Mouse (Mus musculus): Measurements from ENCODE around the gene Mthfd1l. TPM values are rescaled to one million over a fixed set of nuclear protein-coding genes. Genes with fewer than 3 reads are reported as not detected.

Gene Mthfd1l
- total RNA-seq, 2 experiments from 2014 or later: 0.75 to 1.7 TPM

DNA sequence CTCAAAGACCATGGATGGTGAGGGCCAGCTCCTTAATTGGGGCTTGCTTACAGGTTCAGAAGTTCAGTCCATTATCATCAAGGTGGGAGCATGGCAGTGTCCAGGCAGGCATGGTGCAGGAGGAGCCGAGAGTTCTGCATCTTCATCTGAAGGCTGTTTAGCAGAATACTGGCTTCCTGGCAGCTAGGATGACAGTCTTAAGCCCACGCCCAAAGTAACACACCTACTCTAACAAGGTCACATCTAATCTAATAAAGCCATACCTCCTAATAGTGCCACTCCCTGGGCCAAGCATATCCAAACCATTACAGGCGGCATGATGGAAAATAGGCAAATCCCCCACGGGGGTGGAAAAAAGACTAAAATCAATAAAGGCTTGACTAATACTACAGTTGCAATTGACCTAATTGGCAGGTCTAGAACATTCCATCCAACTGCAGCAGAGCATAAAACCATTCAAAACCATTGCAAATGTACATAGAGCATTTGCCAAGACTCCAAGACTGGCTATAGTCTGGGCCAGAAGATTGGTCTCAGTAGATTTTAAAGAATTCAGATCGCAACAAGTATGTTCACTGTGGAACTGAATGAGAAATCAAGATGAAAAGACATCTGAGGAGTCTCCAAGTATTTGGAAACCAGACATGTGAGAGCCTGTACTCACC is 162.3 kb downstream of the Mthfd1l start:
- intact Hi-C loops (cut with DNase I): no loop called here
- DNase-seq (ENCODE audit: low spot score): no peak

DNA sequence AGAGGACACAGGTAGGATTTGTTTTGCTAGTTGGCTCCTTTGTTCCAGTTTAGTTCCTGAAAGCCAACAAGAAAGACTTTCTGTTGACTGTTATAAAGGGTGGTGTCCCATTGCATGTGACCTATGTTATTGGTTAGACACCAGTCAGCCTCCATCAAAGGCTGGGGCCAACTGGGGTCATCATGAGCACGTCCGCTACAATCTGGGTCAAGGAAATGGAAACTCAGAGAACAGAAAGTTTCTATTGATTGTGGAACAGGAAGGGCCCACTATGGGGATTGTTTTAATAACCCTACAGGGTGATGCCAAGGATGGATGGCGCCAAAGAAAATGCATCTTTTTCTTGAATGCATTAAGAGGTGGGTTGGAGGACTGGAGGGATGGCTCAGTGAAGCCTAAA is 166.6 kb downstream of the Mthfd1l start:
- DNase-seq (ENCODE audit: low spot score): no peak
- intact Hi-C loops (cut with DNase I): no loop called here

DNA sequence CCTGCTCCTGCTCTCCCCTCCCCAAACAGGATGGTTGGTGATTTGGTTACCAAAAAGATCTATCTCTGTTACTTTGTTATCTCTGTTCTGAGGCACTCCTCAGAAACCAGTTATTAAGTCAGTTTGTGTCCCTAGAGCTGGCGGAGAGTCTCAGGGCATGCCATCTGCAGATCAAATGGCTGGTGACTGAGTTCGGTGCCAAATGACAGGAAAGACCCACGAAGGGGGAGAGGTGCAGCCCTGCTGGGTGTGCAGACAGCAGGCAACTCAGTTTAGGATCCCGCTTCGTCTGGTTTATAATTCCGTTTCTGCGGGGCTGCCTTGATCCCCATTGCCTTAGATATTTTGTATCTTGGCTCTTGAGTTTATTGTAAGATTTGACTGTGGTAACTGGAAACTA is 168.8 kb downstream of the Mthfd1l start:
- intact Hi-C loops (cut with DNase I): no loop called here

DNA sequence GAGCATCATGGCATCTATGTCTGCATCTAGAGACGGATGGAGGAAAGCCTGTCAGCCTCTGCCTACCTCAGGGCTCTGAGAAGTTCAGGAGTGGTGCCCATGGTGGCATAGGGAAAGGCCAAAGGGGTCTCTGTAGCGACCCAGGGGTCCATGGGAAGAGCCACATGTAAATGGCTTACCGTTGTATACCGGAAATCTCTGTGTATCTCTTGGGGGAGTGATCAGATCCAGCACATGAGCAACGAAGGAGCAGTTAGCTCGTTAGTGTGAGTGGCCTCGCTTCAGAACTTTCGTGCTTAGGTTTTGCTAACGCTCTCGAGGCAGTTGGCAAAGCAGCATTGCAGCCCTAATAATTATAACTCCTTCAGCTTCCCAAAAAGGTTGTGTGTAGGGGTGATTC is 169.9 kb downstream of the Mthfd1l start:
- intact Hi-C loops (cut with DNase I): no loop called here
- DNase-seq (ENCODE audit: low spot score): no peak

More for the DNA sequence above, 168.8 kb downstream of the Mthfd1l start:
- DNase-seq (ENCODE audit: low spot score): no peak

- intact Hi-C loops (cut with DNase I): no loop called here
Observed at GRCm38 (mm10) chr10:4143381-4143780, 170.5 kb downstream of the Mthfd1l start.

GRCm38 (mm10) chr10:4145080-4145807 is 172.3 kb downstream of the Mthfd1l start:
- intact Hi-C loops (cut with DNase I): loop anchor here (5.0 kb wide), 1 partner anchor 148 kb away; no protein-coding TSS in a partner anchor
- no peak for DNase-seq (ENCODE audit: low spot score)

More at GRCm38 (mm10) chr10:4143381-4143780, 170.5 kb downstream of the Mthfd1l start:
- DNase-seq (ENCODE audit: low spot score): no peak

GRCm38 (mm10) chr10:4146947-4147346 is 174.0 kb downstream of the Mthfd1l start:
- no peak for DNase-seq (ENCODE audit: low spot score)
- intact Hi-C loops (cut with DNase I): loop anchor here (5.0 kb wide), 1 partner anchor 150 kb away; no protein-coding TSS in a partner anchor

GRCm38 (mm10) chr10:4151159-4151558 is 178.2 kb downstream of the Mthfd1l start:
- DNase-seq (ENCODE audit: low spot score): no peak
- intact Hi-C loops (cut with DNase I): loop anchor here (2.0 kb wide), 1 partner anchor 110 kb away; no protein-coding TSS in a partner anchor

GRCm38 (mm10) chr10:4151862-4152776 is 179.2 kb downstream of the Mthfd1l start:
- intact Hi-C loops (cut with DNase I): loop anchor here (2.0 kb wide), 1 partner anchor 111 kb away; no protein-coding TSS in a partner anchor
- no peak for DNase-seq (ENCODE audit: low spot score)

GRCm38 (mm10) chr10:4153031-4153430 is 180.1 kb downstream of the Mthfd1l start:
- intact Hi-C loops (cut with DNase I): no loop called here
- no peak for DNase-seq (ENCODE audit: low spot score)

- DNase-seq (ENCODE audit: low spot score): no peak
- intact Hi-C loops (cut with DNase I): no loop called here
Observed at GRCm38 (mm10) chr10:4154035-4154434, 181.1 kb downstream of the Mthfd1l start.

GRCm38 (mm10) chr10:4155521-4155920 is 182.6 kb downstream of the Mthfd1l start:
- DNase-seq (ENCODE audit: low spot score): no peak
- intact Hi-C loops (cut with DNase I): loop anchor here (5.0 kb wide), 1 partner anchor 43 kb away; no protein-coding TSS in a partner anchor

GRCm38 (mm10) chr10:4158533-4158932 is 185.6 kb downstream of the Mthfd1l start:
- intact Hi-C loops (cut with DNase I): loop anchor here (5.0 kb wide), 1 partner anchor 46 kb away; no protein-coding TSS in a partner anchor
- no peak for DNase-seq (ENCODE audit: low spot score)

- no peak for DNase-seq (ENCODE audit: low spot score)
- intact Hi-C loops (cut with DNase I): loop anchor here (5.0 kb wide), 1 partner anchor 47 kb away; no protein-coding TSS in a partner anchor
Observed at GRCm38 (mm10) chr10:4159541-4160090, 186.7 kb downstream of the Mthfd1l start.

GRCm38 (mm10) chr10:4160242-4160785 is 187.4 kb downstream of the Mthfd1l start:
- no peak for DNase-seq (ENCODE audit: low spot score)
- intact Hi-C loops (cut with DNase I): no loop called here

- intact Hi-C loops (cut with DNase I): no loop called here
- no peak for DNase-seq (ENCODE audit: low spot score)
Observed at GRCm38 (mm10) chr10:4162049-4162448, 189.1 kb downstream of the Mthfd1l start.

DNA sequence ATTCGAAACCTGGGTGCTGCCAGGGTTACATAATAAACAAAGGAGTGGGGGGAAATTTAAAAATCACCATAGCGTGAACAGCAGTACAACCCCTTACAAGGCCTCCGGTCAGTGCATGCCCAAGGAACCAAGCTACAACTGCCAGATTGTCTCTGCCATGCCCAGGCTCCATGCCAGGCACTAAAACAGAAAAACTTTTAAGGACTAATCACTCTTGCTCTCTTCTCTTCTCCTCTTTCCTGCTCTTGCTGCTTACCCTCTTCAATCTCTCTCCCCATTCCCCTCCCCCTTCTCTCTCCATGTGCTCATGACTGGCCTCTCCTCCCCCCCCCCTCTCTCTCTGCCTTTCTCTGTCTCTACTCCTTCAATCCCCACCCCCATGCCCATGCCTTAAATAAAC is 190.1 kb downstream of the Mthfd1l start:
- DNase-seq (ENCODE audit: low spot score): no peak
- intact Hi-C loops (cut with DNase I): no loop called here

DNA sequence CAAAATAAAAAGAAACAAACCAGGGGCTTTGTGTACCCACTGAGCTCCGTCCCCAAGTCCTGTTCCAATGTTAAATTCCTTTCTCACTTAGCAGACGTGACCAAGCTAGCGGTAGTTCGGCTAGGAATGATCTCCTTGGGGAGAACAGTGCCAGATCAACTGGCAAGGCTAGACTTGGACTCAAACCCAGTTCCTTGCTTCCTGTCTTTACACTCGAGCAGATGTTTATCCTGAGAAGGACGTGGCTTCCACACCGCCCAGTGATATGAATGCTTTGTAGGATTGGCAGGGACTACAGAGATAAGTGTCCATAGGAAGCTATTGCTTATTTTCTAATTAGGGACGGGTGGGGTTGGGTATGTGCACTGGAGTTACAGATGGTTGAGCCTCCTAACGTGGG is 191.8 kb downstream of the Mthfd1l start:
- intact Hi-C loops (cut with DNase I): no loop called here
- DNase-seq (ENCODE audit: low spot score): no peak

GRCm38 (mm10) chr10:4168222-4168798 is 195.4 kb downstream of the Mthfd1l start:
- intact Hi-C loops (cut with DNase I): no loop called here
- DNase-seq (ENCODE audit: low spot score): no peak

All from heart, postnatal 25 days (tissue).